Mouse (Mus musculus) midbrain, embryonic 14.5 days (tissue): Measurements from ENCODE around the gene Hist1h2ac. TPM values are rescaled to one million over a fixed set of nuclear protein-coding genes. Genes with fewer than 3 reads are reported as not detected.
"Not testable (repeated sequence)": the region's sequence is repeated elsewhere in the genome, so short reads cannot be mapped to it uniquely, and the experiment has no call there.

Experiments
- ATAC-seq: fragments of 200-750 bp; cut with Nextera tagmentation; 2 replicates; pipeline ENCODE4 v1.8.0; 2017; ENCODE audit warnings: moderate number of reproducible peaks, moderate library complexity; ENCODE audit not compliant: low FRiP score, low TSS enrichment
- DNase-seq: peaks from one replicate; pipeline ENCODE4 v3.0.0-alpha.2; 2015
- H3K27ac ChIP-seq: fragments of 300-500 bp; sonication (generic); replicated peaks from 2 replicates; pipeline ENCODE4 v1.5.1; 2014; ENCODE audit warnings: mild to moderate bottlenecking, low read depth, low read length, moderate library complexity
- H3K27me3 ChIP-seq: fragments of 300-500 bp; sonication (generic); 2 replicates; pipeline ENCODE4 v1.6.1; 2014; ENCODE audit warnings: low read length, control low read depth, mixed read lengths; ENCODE audit not compliant: control insufficient read depth, insufficient read depth
- H3K36me3 ChIP-seq: fragments of 300-500 bp; sonication (generic); 2 replicates; pipeline ENCODE4 v1.6.1; 2014; ENCODE audit warnings: low read length, control low read depth; ENCODE audit not compliant: control insufficient read depth, insufficient read depth
- H3K4me1 ChIP-seq: fragments of 300-500 bp; sonication (generic); 2 replicates; pipeline ENCODE4 v1.6.1; 2014; ENCODE audit warnings: mild to moderate bottlenecking, antibody characterized with exemption, low read length, control low read depth; ENCODE audit not compliant: control insufficient read depth, insufficient read depth
- H3K4me2 ChIP-seq: fragments of 300-500 bp; sonication (generic); 2 replicates; pipeline ENCODE4 v1.6.1; 2014; ENCODE audit warnings: mild to moderate bottlenecking, low read length, moderate library complexity
- H3K4me3 ChIP-seq: fragments of 300-500 bp; sonication (generic); replicated peaks from 2 replicates; pipeline ENCODE4 v1.5.1; 2014; ENCODE audit warnings: low read depth, low read length
- H3K9ac ChIP-seq: fragments of 300-500 bp; sonication (generic); replicated peaks from 2 replicates; pipeline ENCODE4 v1.6.1; 2014; ENCODE audit warnings: mild to moderate bottlenecking, low read length, moderate library complexity
- H3K9me3 ChIP-seq: fragments of 300-500 bp; sonication (generic); 2 replicates; pipeline ENCODE4 v1.6.1; 2016; ENCODE audit warnings: low read length, control low read depth, mixed read lengths; ENCODE audit not compliant: control insufficient read depth
- WGBS: fragments of 180-500 bp; shearing (Covaris S2); extraction: QIAGEN DNeasy Blood & Tissue Kit; methylation state at CpG from one replicate; pipeline ENCODE4 v1.1.7; 2014; 5-methylcytosine and 5-hydroxymethylcytosine counted together
- polyA plus RNA-seq: library from polyadenylated mRNA; unstranded; fragments of >200 nt; fragmentation: Nextera tagmentation; extraction: Ambion mirVana; gene quantifications from 2 replicates; pipeline ENCODE4 v1.2.1, GENCODE M21; 2014

Hist1h2ac gene
- polyA plus RNA-seq, 1 experiment from 2014 or later, result 0.57 TPM

- not testable (repeated sequence) for H3K27ac ChIP-seq, ATAC-seq, H3K27me3 ChIP-seq, DNase-seq, H3K4me3 ChIP-seq, H3K9ac ChIP-seq, H3K4me2 ChIP-seq, H3K9me3 ChIP-seq, H3K36me3 ChIP-seq, H3K4me1 ChIP-seq
- 25% methylated on average over 2 of the region's 2 CpGs for WGBS
Observed at GRCm38 (mm10) chr13:23717593-23718245, 34.0 kb upstream of the Hist1h2ac start.

DNA sequence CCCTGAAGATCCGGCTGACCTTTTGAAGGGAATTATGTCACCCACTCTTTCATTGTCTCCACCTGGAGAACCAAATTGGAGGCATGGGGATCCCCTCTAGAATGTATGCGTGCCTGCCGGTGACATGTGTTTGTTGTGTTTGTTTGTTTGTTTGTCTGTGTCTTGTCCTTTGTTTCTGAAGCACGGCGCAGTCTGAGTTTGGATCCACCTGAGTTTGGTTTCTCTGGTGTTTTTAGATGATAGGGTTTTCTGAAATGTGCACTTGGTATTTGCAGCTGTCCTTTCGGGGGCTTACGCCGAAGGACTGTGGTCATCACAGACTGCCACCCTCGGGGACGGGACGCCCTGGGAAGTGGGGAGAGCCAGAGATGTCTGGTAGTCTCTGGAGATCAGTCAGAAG, 33.4 kb upstream of the Hist1h2ac start:
- Histone ChIP-seq H3K27me3 (no peaks in the 10 kb centered on the region), H3K4me3 (no peak overlapping the region), H3K4me1 (no peaks in the 10 kb centered on the region), H3K4me2 (no peak overlapping the region), H3K9ac (no peak overlapping the region), H3K9me3 (no peaks in the 10 kb centered on the region), H3K27ac (no peak overlapping the region), H3K36me3 (no peaks in the 10 kb centered on the region)
- WGBS, result 63% methylated on average over 11 of the region's 11 CpGs
- ATAC-seq, result no peak
- DNase-seq, result no peak

DNA sequence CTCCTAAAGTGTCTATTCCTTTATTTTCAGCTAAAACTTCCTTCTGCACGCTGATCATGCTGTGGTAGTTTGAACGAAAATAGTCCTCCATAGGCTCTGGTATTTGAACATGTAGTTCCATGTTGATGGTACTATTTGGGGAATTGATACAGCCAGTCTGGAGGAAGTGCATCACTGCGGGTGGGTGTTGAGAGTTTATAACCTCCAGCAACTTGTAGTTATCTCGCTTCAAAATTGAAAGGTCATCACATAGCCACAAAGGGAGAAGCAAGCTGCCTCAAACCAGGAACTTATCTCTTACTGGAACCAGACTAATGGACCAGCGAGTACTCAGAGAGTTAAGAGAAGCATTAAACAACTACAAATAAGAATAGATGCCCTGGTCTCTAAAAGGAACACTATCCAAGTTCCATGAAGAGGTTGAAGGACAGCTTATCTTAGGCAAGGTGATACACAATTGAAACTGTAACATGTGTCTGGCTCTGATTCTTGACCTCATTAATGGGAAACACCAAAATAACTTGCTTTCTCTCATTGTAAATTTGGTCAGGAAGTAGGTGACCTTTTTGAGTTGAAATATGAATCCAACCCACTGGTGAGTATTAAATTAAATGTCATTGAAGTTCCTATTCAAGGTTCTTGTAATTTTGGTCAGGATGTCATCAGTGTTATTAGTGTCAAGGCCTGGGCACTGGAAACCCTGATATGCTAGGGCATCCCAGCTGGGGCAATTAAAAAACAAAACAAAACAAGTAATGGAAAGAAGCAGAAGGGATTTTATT, 32.7 kb upstream of the Hist1h2ac start:
- Histone ChIP-seq H3K36me3 (no peaks in the 10 kb centered on the region), H3K27me3 (no peaks in the 10 kb centered on the region), H3K9me3 (no peaks in the 10 kb centered on the region), H3K27ac (no peak overlapping the region), H3K4me2 (no peak overlapping the region), H3K4me1 (no peaks in the 10 kb centered on the region), H3K4me3 (no peak overlapping the region), H3K9ac (no peak overlapping the region)
- ATAC-seq (no peak), DNase-seq (no peak)
- 86% methylated on average over 5 of the region's 5 CpGs for WGBS

- DNase-seq (peak; percentile 50), ATAC-seq (peak; percentile 63; the same call in 1 of the 2 replicates)
- no peaks in the 10 kb centered on the region for H3K27me3 ChIP-seq
- H3K9ac ChIP-seq, result peak within 1 kb of the TSS; percentile 44; the same call in 1 of the 2 replicates
- 6% methylated on average over 17 of the region's 17 CpGs for WGBS
- H3K4me3 ChIP-seq, result peak within 1 kb of the TSS; percentile 23
- no peaks in the 10 kb centered on the region for H3K36me3 ChIP-seq
- H3K4me2 ChIP-seq, result peak within 1 kb of the TSS; percentile 54
- H3K4me1 ChIP-seq, result no peaks in the 10 kb centered on the region
- no peaks in the 10 kb centered on the region for H3K9me3 ChIP-seq
- no peak within 1 kb of the TSS for H3K27ac ChIP-seq
Observed at GRCm38 (mm10) chr13:23710374-23711089, 26.8 kb upstream of the Hist1h2ac start, which contains the start of gene Hfe. TSS of gene Hfe (minus strand) at chr13:23710854.

DNA sequence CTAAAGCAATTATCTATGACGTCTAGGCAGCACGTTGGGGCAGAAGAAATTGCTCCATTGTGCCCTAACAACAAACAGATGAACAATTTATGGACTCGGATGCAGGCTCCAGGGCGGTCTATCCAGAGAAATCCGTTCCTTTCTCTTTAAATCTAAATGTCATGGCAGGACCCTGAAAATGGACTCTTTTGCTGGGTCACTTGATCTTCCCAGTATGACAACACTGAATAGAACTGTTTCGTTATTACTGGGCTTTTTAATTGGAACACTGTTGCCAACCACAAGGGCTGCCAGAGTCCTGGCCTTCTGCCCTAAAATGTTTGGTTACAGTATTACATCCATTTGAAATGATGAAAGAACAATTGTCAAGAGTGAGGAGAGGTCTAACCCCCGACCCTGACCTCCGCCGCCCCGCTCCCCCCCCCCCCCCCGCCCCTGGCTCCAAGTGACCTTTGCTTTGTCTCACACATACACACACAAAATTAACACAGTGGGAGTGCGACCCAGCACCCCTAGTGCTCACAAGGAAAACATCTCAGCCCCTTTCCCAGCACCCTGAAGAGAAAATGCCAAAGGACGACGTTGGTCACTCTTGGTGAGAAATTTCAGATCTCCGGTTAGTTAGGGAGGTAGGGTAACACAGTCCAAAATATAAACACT, 26.1 kb upstream of the Hist1h2ac start:
- Histone ChIP-seq H3K9me3 (no peaks in the 10 kb centered on the region), H3K36me3 (no peaks in the 10 kb centered on the region), H3K9ac (0 out of 2 replicates have a peak overlapping the region, but pooled peaks have one; percentile 44), H3K27me3 (no peaks in the 10 kb centered on the region), H3K4me2 (peak overlapping the region; percentile 54), H3K4me1 (no peaks in the 10 kb centered on the region), H3K27ac (no peak overlapping the region), H3K4me3 (peak overlapping the region; percentile 23)
- no peak for ATAC-seq
- 26% methylated on average over 15 of the region's 15 CpGs for whole genome bisulfite sequencing
- no peak for DNase-seq

DNA sequence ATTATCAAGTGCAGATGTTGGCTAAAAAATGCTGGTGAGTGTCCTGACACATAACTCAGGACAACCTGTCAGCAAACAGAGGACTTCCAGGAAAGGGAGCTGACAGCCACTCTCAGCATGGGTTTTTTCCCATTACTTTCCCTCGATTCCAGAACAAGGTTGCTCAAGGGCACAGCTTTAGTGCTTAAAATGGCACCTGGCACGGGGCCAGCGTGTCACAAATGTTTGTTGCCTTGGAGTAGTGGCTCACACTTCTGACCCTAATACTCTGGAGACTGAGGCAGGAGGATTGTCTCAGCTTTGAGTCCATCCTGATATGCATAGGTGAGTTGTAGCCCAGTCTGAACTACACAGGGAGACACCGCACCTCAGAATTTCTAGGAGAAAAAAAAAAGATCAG, 24.9 kb upstream of the Hist1h2ac start:
- Histone ChIP-seq H3K27me3 (no peaks in the 10 kb centered on the region), H3K4me1 (no peaks in the 10 kb centered on the region), H3K27ac (no peak overlapping the region), H3K36me3 (no peaks in the 10 kb centered on the region), H3K9ac (no peak overlapping the region), H3K4me3 (no peak overlapping the region), H3K9me3 (no peaks in the 10 kb centered on the region), H3K4me2 (no peak overlapping the region)
- WGBS, result 81% methylated on average over 4 of the region's 4 CpGs
- DNase-seq, result no peak
- no peak for ATAC-seq

- H3K9ac ChIP-seq, result no peak overlapping the region
- no peaks in the 10 kb centered on the region for H3K4me1 ChIP-seq
- H3K9me3 ChIP-seq, result no peaks in the 10 kb centered on the region
- no peak for DNase-seq
- ATAC-seq, result no peak
- 84% methylated on average over 4 of the region's 4 CpGs for WGBS
- no peak overlapping the region for H3K4me2 ChIP-seq
- no peaks in the 10 kb centered on the region for H3K36me3 ChIP-seq
- no peak overlapping the region for H3K27ac ChIP-seq
- no peak overlapping the region for H3K4me3 ChIP-seq
- H3K27me3 ChIP-seq, result no peaks in the 10 kb centered on the region
Observed at GRCm38 (mm10) chr13:23708041-23708440, 24.3 kb upstream of the Hist1h2ac start.

DNA sequence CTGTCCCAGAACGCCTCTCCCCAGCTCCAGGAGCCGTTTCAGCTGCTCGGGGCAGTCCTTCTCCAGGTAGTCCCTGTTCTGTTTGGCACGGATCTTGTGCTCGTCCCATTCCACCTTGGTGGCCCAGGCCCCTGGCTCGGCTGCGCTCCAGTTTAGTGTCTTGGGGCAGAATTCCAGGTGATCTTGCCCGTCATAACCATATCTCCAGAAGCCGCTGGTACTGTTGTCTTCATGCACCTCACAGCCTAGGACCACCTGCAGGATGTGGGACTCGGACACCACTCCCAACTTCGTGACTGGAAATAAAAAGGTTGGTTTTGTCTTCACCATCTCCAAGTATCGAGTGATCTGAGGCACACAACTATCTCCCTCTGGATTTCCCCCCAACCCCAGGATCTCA, 23.0 kb upstream of the Hist1h2ac start:
- no peak overlapping the region for H3K9ac ChIP-seq
- no peak for ATAC-seq
- H3K27me3 ChIP-seq, result no peaks in the 10 kb centered on the region
- H3K9me3 ChIP-seq, result no peaks in the 10 kb centered on the region
- no peak overlapping the region for H3K27ac ChIP-seq
- WGBS, result 93% methylated on average over 12 of the region's 12 CpGs
- H3K4me1 ChIP-seq, result no peaks in the 10 kb centered on the region
- no peak for DNase-seq
- no peak overlapping the region for H3K4me3 ChIP-seq
- H3K36me3 ChIP-seq, result no peaks in the 10 kb centered on the region
- H3K4me2 ChIP-seq, result no peak overlapping the region
